Mouse (Mus musculus) stomach, postnatal 0 days (tissue): ENCODE measurements around the gene Tmcc2. TPM values are rescaled to one million over a fixed set of nuclear protein-coding genes. Genes with fewer than 3 reads are reported as not detected.

Experiments used
- ATAC-seq: fragments of 200-750 bp; cut with Nextera tagmentation; 2 replicates; pipeline ENCODE4 v1.8.0; 2017; ENCODE audit not compliant: low FRiP score, low TSS enrichment
- DNase-seq: peaks from one replicate; pipeline ENCODE4 v3.0.0-alpha.2; 2016; ENCODE audit warnings: low spot score
- H3K27ac ChIP-seq: fragments of 300-500 bp; sonication (generic); replicated peaks from 2 replicates; pipeline ENCODE4 v1.5.1; 2014; ENCODE audit warnings: mild to moderate bottlenecking, control low read depth
- H3K27me3 ChIP-seq: fragments of 300-500 bp; sonication (generic); 2 replicates; pipeline ENCODE4 v1.6.1; 2014; ENCODE audit warnings: low read length; ENCODE audit not compliant: control insufficient read depth, insufficient read depth
- H3K36me3 ChIP-seq: fragments of 300-500 bp; sonication (generic); 2 replicates; pipeline ENCODE4 v1.6.1; 2014; ENCODE audit warnings: low read length, mixed read lengths; ENCODE audit not compliant: control insufficient read depth, insufficient read depth
- H3K4me1 ChIP-seq: fragments of 300-500 bp; sonication (generic); replicated peaks from 2 replicates; pipeline ENCODE4 v1.6.1; 2014; ENCODE audit warnings: antibody characterized with exemption; ENCODE audit not compliant: control insufficient read depth, insufficient read depth
- H3K4me2 ChIP-seq: fragments of 300-500 bp; sonication (generic); replicated peaks from 2 replicates; pipeline ENCODE4 v1.6.1; 2014; ENCODE audit warnings: low read depth, mild to moderate bottlenecking, control low read depth, moderate library complexity
- H3K4me3 ChIP-seq: fragments of 300-500 bp; sonication (generic); 2 replicates; pipeline ENCODE4 v1.5.1; 2014; ENCODE audit warnings: low read depth, low read length, control low read depth
- H3K9ac ChIP-seq: fragments of 300-500 bp; sonication (generic); 2 replicates; pipeline ENCODE4 v1.6.1; 2014; ENCODE audit warnings: mild to moderate bottlenecking, low read length, control low read depth, mixed read lengths
- H3K9me3 ChIP-seq: fragments of 300-500 bp; sonication (generic); 2 replicates; pipeline ENCODE4 v1.6.1; 2016; ENCODE audit warnings: low read length; ENCODE audit not compliant: control insufficient read depth
- CTCF ChIP-seq: IDR thresholded peaks from 2 replicates; pipeline ENCODE4 v1.5.1; 2016; ENCODE audit warnings: antibody characterized with exemption, low read depth, mild to moderate bottlenecking, moderate library complexity
- EP300 ChIP-seq: optimal IDR thresholded peaks from 2 replicates; pipeline ENCODE3; 2016; ENCODE audit warnings: antibody characterized with exemption
- WGBS: fragments of 180-500 bp; shearing (Covaris S2); extraction: QIAGEN DNeasy Blood & Tissue Kit; methylation state at CpG from one replicate; pipeline ENCODE4 v1.1.7; 2014; 5-methylcytosine and 5-hydroxymethylcytosine counted together
- polyA plus RNA-seq: library from polyadenylated mRNA; unstranded; fragments of >200 nt; fragmentation: Nextera tagmentation; extraction: Ambion mirVana; gene quantifications from 2 replicates; pipeline ENCODE4 v1.2.1, GENCODE M21; 2015

The Tmcc2 gene
- polyA plus RNA-seq, 1 experiment from 2014 or later, result 2.4 TPM

DNA sequence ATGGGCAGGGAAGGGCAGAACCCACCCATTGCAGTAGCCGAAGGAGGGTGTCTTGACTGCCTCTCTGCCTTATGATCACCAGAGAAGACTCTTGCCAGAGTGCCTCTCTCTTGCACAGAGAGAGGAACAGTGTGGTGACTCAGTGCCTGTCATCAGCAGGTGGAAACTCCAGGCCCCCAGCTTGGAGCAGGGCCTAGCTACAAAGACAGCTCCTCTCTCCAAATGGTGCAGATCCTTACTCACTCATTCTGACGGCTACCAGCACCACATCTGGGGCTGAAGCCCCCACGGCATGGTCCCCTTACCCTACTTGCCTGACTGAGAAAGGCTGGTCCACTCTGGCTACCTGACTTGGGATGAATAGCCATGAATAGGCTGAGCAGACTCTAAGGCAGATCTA lies 26.7 kb downstream of the Tmcc2 start:
- WGBS, result 82% methylated on average over 3 of the region's 3 CpGs
- H3K9ac ChIP-seq, result no peak overlapping the region
- no peak overlapping the region for H3K4me3 ChIP-seq
- no peaks in the 10 kb centered on the region for H3K4me1 ChIP-seq
- DNase-seq (no peak), ATAC-seq (no peak)
- TF ChIP-seq EP300, result no peak
- TF ChIP-seq CTCF, result no peak
- H3K27ac ChIP-seq, result no peak overlapping the region
- H3K4me2 ChIP-seq, result no peak overlapping the region
- no peaks in the 10 kb centered on the region for H3K27me3 ChIP-seq
- H3K36me3 ChIP-seq, result no peaks in the 10 kb centered on the region
- no peaks in the 10 kb centered on the region for H3K9me3 ChIP-seq

DNA sequence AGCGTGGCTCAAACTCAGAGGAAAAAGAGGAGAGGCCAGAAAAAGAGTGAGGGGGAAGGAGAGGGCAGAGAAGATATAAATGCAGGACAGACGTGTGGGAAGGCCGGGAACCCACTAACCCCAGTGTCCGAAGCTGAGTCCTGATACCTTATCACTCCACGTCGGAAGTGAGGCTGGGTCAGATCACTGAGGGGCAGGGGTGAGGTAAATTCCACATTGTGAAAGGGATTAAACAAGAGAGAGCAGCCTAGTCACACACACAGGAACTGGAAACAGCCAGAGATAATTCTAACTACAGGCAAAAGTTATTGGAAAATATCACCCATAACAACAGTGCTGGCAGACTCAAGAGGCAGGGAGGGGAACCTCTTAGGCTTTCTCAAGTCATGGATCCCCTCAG lies 29.1 kb downstream of the Tmcc2 start:
- Histone ChIP-seq H3K9ac (no peak overlapping the region), H3K9me3 (no peaks in the 10 kb centered on the region), H3K4me3 (no peak overlapping the region), H3K4me1 (no peaks in the 10 kb centered on the region), H3K36me3 (0 out of 2 replicates have a peak, but pooled peaks cover 7% of the 10 kb centered on the region), H3K27ac (no peak overlapping the region), H3K4me2 (no peak overlapping the region), H3K27me3 (no peaks in the 10 kb centered on the region)
- WGBS, result 59% methylated on average over 6 of the region's 6 CpGs
- ATAC-seq (no peak), DNase-seq (no peak)
- no peak for TF ChIP-seq CTCF
- no peak for TF ChIP-seq EP300

- H3K36me3 ChIP-seq, result 0 out of 2 replicates have a peak, but pooled peaks cover 7% of the 10 kb centered on the region
- H3K27ac ChIP-seq, result no peak overlapping the region
- H3K27me3 ChIP-seq, result no peaks in the 10 kb centered on the region
- H3K4me3 ChIP-seq, result no peak overlapping the region
- no peaks in the 10 kb centered on the region for H3K4me1 ChIP-seq
- H3K9me3 ChIP-seq, result no peaks in the 10 kb centered on the region
- H3K9ac ChIP-seq, result no peak overlapping the region
- DNase-seq, result no peak
- no peak overlapping the region for H3K4me2 ChIP-seq
- no peak for ATAC-seq
- no peak for TF ChIP-seq EP300
- no peak for TF ChIP-seq CTCF
- WGBS, result 53% methylated on average over 1 of the region's 1 CpGs
These were observed 34.2 kb downstream of the Tmcc2 start for GRCm38 (mm10) chr1:132356841-132357240.

DNA sequence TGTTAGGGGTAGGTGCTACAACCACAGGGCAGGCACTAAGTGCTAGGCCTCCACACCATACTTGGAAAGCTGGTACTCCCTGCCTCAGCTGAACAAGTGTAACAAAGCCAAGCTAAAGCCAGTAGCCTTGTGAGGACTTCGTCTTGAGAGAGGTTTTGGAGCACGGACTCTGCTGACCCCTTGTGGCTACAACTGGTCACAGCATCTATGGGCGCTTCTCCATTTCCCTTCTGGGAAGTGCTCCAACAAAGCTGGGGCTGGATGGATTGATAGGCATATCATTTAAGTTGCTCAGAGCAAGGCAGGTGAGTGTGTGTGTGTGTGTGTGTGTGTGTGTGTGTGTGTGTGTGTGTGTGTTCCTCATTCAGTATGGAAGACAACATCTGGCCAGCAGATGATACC lies 35.2 kb downstream of the Tmcc2 start:
- 5% methylated on average over 3 of the region's 3 CpGs for WGBS
- no peak overlapping the region for H3K27ac ChIP-seq
- peak; percentile 66 for ATAC-seq

GRCm38 (mm10) chr1:132355162-132355601 lies 35.9 kb downstream of the Tmcc2 start:
- WGBS, result 64% methylated on average over 6 of the region's 6 CpGs
- no peak for ATAC-seq

More for the DNA sequence above, 35.2 kb downstream of the Tmcc2 start:
- TF ChIP-seq CTCF (peak; percentile 100), EP300 (no peak)
- Histone ChIP-seq H3K9me3 (no peaks in the 10 kb centered on the region), H3K4me2 (no peak overlapping the region), H3K36me3 (0 out of 2 replicates have a peak, but pooled peaks cover 7% of the 10 kb centered on the region), H3K9ac (no peak overlapping the region), H3K4me1 (no peaks in the 10 kb centered on the region), H3K4me3 (no peak overlapping the region), H3K27me3 (no peaks in the 10 kb centered on the region)
- peak; percentile 89 for DNase-seq

GRCm38 (mm10) chr1:132354234-132354633 lies 36.8 kb downstream of the Tmcc2 start:
- H3K36me3 ChIP-seq, result 0 out of 2 replicates have a peak, but pooled peaks cover 7% of the 10 kb centered on the region
- DNase-seq (no peak), ATAC-seq (no peak)
- no peak overlapping the region for H3K4me2 ChIP-seq
- H3K4me3 ChIP-seq, result no peak overlapping the region
- H3K27me3 ChIP-seq, result no peaks in the 10 kb centered on the region
- TF ChIP-seq CTCF, result no peak
- TF ChIP-seq EP300, result no peak
- no peaks in the 10 kb centered on the region for H3K9me3 ChIP-seq
- WGBS, result 58% methylated on average over 9 of the region's 9 CpGs
- H3K27ac ChIP-seq, result 0 out of 2 replicates have a peak overlapping the region, but pooled peaks have one; percentile 35
- no peak overlapping the region for H3K9ac ChIP-seq
- no peaks in the 10 kb centered on the region for H3K4me1 ChIP-seq

More at GRCm38 (mm10) chr1:132355162-132355601, 35.9 kb downstream of the Tmcc2 start:
- Histone ChIP-seq H3K4me1 (no peaks in the 10 kb centered on the region), H3K4me3 (no peak overlapping the region), H3K27me3 (no peaks in the 10 kb centered on the region), H3K27ac (no peak overlapping the region), H3K36me3 (0 out of 2 replicates have a peak, but pooled peaks cover 7% of the 10 kb centered on the region), H3K9ac (no peak overlapping the region), H3K4me2 (no peak overlapping the region), H3K9me3 (no peaks in the 10 kb centered on the region)
- DNase-seq, result no peak
- TF ChIP-seq EP300 (no peak), CTCF (no peak)
